Mouse (Mus musculus): ENCODE data around the gene Gm13090.

The Gm13090 gene

GRCm38 (mm10) chr4:151089270-151089669 is at the start of gene Gm13090:
Gene Gm13090 (plus strand): TSS chr4:151089570.
- DNase-seq (ENCODE audit: low spot score), result no peak

GRCm38 (mm10) chr4:151041506-151041905 is 47.9 kb upstream of the Gm13090 start:
- DNase-seq (ENCODE audit: low spot score), result no peak

GRCm38 (mm10) chr4:151043281-151043680 is 46.1 kb upstream of the Gm13090 start:
- no peak for DNase-seq (ENCODE audit: low spot score)

- DNase-seq (ENCODE audit: low spot score), result peak; percentile 99
Measured at GRCm38 (mm10) chr4:151044037-151044943, 45.1 kb upstream of the Gm13090 start, which contains the start of gene Per3. Gene Per3 (minus strand): TSS chr4:151044665.

GRCm38 (mm10) chr4:151044944-151045570 is 44.3 kb upstream of the Gm13090 start:
- DNase-seq (ENCODE audit: low spot score), result no peak

GRCm38 (mm10) chr4:151046524-151046923 is 42.8 kb upstream of the Gm13090 start:
- DNase-seq (ENCODE audit: low spot score), result no peak

- DNase-seq (ENCODE audit: low spot score), result no peak
Measured at GRCm38 (mm10) chr4:151051162-151051561, 38.2 kb upstream of the Gm13090 start.

GRCm38 (mm10) chr4:151057347-151058321 is 31.7 kb upstream of the Gm13090 start, which contains the start of gene Vamp3:
Gene Vamp3 (minus strand): TSS chr4:151057963.
- peak; percentile 100 for DNase-seq (ENCODE audit: low spot score)

- no peak for DNase-seq (ENCODE audit: low spot score)
Measured at GRCm38 (mm10) chr4:151058634-151059033, 30.7 kb upstream of the Gm13090 start.

GRCm38 (mm10) chr4:151059566-151059965 is 29.8 kb upstream of the Gm13090 start:
- no peak for DNase-seq (ENCODE audit: low spot score)

GRCm38 (mm10) chr4:151068751-151069150 is 20.6 kb upstream of the Gm13090 start:
- DNase-seq (ENCODE audit: low spot score), result no peak

GRCm38 (mm10) chr4:151070962-151071361 is 18.4 kb upstream of the Gm13090 start:
- DNase-seq (ENCODE audit: low spot score), result no peak

GRCm38 (mm10) chr4:151073108-151073744 is 16.1 kb upstream of the Gm13090 start:
- peak; percentile 88 for DNase-seq (ENCODE audit: low spot score)

- no peak for DNase-seq (ENCODE audit: low spot score)
Measured at GRCm38 (mm10) chr4:151074817-151075216, 14.6 kb upstream of the Gm13090 start.

GRCm38 (mm10) chr4:151081355-151081754 is 8.0 kb upstream of the Gm13090 start:
- DNase-seq (ENCODE audit: low spot score), result no peak

- no peak for DNase-seq (ENCODE audit: low spot score)
Measured at GRCm38 (mm10) chr4:151081977-151082376, 7.4 kb upstream of the Gm13090 start.

GRCm38 (mm10) chr4:151083027-151083426 is 6.3 kb upstream of the Gm13090 start:
- no peak for DNase-seq (ENCODE audit: low spot score)

- DNase-seq (ENCODE audit: low spot score), result no peak
Measured at GRCm38 (mm10) chr4:151087358-151087757, 2.0 kb upstream of the Gm13090 start.

- DNase-seq (ENCODE audit: low spot score), result no peak
Measured at GRCm38 (mm10) chr4:151088819-151089218, 551 bp upstream of the Gm13090 start.

GRCm38 (mm10) chr4:151095207-151095606 is 5.8 kb downstream of the Gm13090 start:
- peak; percentile 63 for DNase-seq (ENCODE audit: low spot score)
